Mouse (Mus musculus): ENCODE measurements around the gene Hist1h4k. TPM values are rescaled to one million over a fixed set of nuclear protein-coding genes. Genes with fewer than 3 reads are reported as not detected.
"Not testable (repeated sequence)": the region's sequence is repeated elsewhere in the genome, so short reads cannot be mapped to it uniquely, and the experiment has no call there.

Hist1h4k gene
- total RNA-seq, 2 experiments from 2014 or later = 306 to 311 TPM

- no peak for DNase-seq (ENCODE audit: extremely low spot score in 1 of 2, low spot score in 2 of 2)
- intact Hi-C loops (cut with DNase I) = no loop called here
Observed at GRCm38 (mm10) chr13:21722993-21723836, 27.1 kb downstream of the Hist1h4k start.

GRCm38 (mm10) chr13:21722373-21722925, 27.9 kb downstream of the Hist1h4k start:
- no peak for DNase-seq (ENCODE audit: extremely low spot score in 1 of 2, low spot score in 2 of 2)
- intact Hi-C loops (cut with DNase I) = no loop called here

GRCm38 (mm10) chr13:21721757-21722372, 28.4 kb downstream of the Hist1h4k start, which contains the start of gene Hist1h2bm:
Gene Hist1h2bm (plus strand): TSS chr13:21722044.
- intact Hi-C loops (cut with DNase I) = not testable (repeated sequence)
- peak; percentile 47 to 84 for DNase-seq (ENCODE audit: extremely low spot score in 1 of 2, low spot score in 2 of 2)

GRCm38 (mm10) chr13:21721107-21721756, 29.1 kb downstream of the Hist1h4k start:
- intact Hi-C loops (cut with DNase I) = not testable (repeated sequence)

GRCm38 (mm10) chr13:21718381-21719080, 31.8 kb downstream of the Hist1h4k start:
- no peak for DNase-seq (ENCODE audit: extremely low spot score in 1 of 2, low spot score in 2 of 2)
- intact Hi-C loops (cut with DNase I) = loop anchor here (10.0 kb wide), 2 partner anchors 306 to 1716 kb away; no protein-coding TSS in a partner anchor

More at GRCm38 (mm10) chr13:21721107-21721756, 29.1 kb downstream of the Hist1h4k start:
- not testable (repeated sequence) for DNase-seq (ENCODE audit: extremely low spot score in 1 of 2, low spot score in 2 of 2)

- intact Hi-C loops (cut with DNase I) = loop anchor here (10.0 kb wide), 2 partner anchors 307 to 1717 kb away; no protein-coding TSS in a partner anchor
- peak; percentile 73 to 92 for DNase-seq (ENCODE audit: extremely low spot score in 1 of 2, low spot score in 2 of 2)
Observed at GRCm38 (mm10) chr13:21717397-21718357, 32.6 kb downstream of the Hist1h4k start, which contains the start of gene Hist1h3h. Gene Hist1h3h (plus strand): TSS chr13:21717659.

- intact Hi-C loops (cut with DNase I) = loop anchor here (10.0 kb wide), 2 partner anchors 308 to 1718 kb away; no protein-coding TSS in a partner anchor
- not testable (repeated sequence) for DNase-seq (ENCODE audit: extremely low spot score in 1 of 2, low spot score in 2 of 2)
Observed at GRCm38 (mm10) chr13:21716540-21717391, 33.5 kb downstream of the Hist1h4k start.

GRCm38 (mm10) chr13:21715864-21716539, 34.3 kb downstream of the Hist1h4k start, which contains the start of the genes Hist1h2bl and Hist1h2ai:
Gene Hist1h2bl (minus strand): TSS chr13:21716143.
Gene Hist1h2ai (plus strand): TSS chr13:21716422.
- intact Hi-C loops (cut with DNase I) = loop anchor here (2.0 to 10.0 kb wide), 3 partner anchors 19 to 1719 kb away; partner anchors contain the start of gene Hist1h4j
- DNase-seq (ENCODE audit: extremely low spot score in 1 of 2, low spot score in 2 of 2) = peak; percentile 78 to 96

- intact Hi-C loops (cut with DNase I) = loop anchor here (2.0 to 10.0 kb wide), 3 partner anchors 20 to 1720 kb away; partner anchors contain the start of gene Hist1h4j
- DNase-seq (ENCODE audit: extremely low spot score in 1 of 2, low spot score in 2 of 2) = no peak
Observed at GRCm38 (mm10) chr13:21715131-21715863, 35.0 kb downstream of the Hist1h4k start.

GRCm38 (mm10) chr13:21714725-21715124, 35.6 kb downstream of the Hist1h4k start:
- intact Hi-C loops (cut with DNase I) = loop anchor here (2.0 to 10.0 kb wide), 3 partner anchors 20 to 1720 kb away; partner anchors contain the start of gene Hist1h4j
- peak; percentile 44 to 78 for DNase-seq (ENCODE audit: extremely low spot score in 1 of 2, low spot score in 2 of 2)

- DNase-seq (ENCODE audit: extremely low spot score in 1 of 2, low spot score in 2 of 2) = no peak
- intact Hi-C loops (cut with DNase I) = loop anchor here (10.0 kb wide), 2 partner anchors 313 to 1723 kb away; no protein-coding TSS in a partner anchor
Observed at GRCm38 (mm10) chr13:21711698-21712097, 38.6 kb downstream of the Hist1h4k start.

GRCm38 (mm10) chr13:21710821-21711525, 39.3 kb downstream of the Hist1h4k start:
- peak; percentile 76 to 77 for DNase-seq (ENCODE audit: extremely low spot score in 1 of 2, low spot score in 2 of 2)
- intact Hi-C loops (cut with DNase I) = loop anchor here (10.0 kb wide), 2 partner anchors 314 to 1724 kb away; no protein-coding TSS in a partner anchor

- DNase-seq (ENCODE audit: extremely low spot score in 1 of 2, low spot score in 2 of 2) = peak; percentile 86 to 90
- intact Hi-C loops (cut with DNase I) = loop anchor here (10.0 kb wide), 2 partner anchors 315 to 1725 kb away; no protein-coding TSS in a partner anchor
Observed at GRCm38 (mm10) chr13:21710031-21710711, 40.1 kb downstream of the Hist1h4k start.

Data from left cerebral cortex, postnatal 10 days (tissue).